In the genomic region with DNA sequence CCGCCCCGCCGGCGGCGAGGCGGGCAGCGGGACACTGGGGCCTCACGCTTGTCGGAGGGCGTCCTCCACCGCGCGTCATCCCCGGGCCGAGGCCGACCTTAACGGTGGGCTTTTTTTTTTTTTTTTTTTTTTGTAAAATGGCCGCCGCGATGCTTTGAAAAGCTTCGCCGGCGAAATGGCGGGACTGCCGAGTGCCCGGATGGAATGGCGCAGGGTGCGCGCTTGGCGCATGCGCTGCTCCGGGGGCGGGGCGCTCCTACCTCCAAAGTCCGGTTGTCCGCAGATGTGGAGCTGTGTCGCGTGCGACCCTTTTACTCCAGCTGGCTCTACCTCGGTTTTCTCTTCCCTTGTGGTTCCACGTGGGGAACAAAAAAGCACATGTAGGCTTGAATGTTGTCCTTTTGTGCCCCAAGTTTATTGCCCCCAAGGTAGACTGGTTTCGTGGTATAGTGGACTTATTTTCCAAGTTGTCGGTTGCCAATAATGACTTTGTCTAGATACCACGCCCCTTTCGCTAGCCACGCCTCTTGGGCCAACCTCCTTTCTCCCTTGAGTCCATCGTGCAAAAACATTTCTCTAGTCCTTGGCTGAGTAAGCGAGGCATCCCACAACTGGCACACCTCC, we compare ENCODE assay signal across 8 mouse cellular contexts. TPM values are rescaled to one million over a fixed set of nuclear protein-coding genes. Genes with fewer than 3 reads are reported as not detected.
DNase-seq lines count a peak whose midpoint lies in the region; ATAC-seq and TF ChIP-seq lines count a peak whose summit lies in the region.

No protein-coding gene starts in this region.

- WGBS in kidney, adult 2 months: under 1% methylated on average over 48 of the region's 48 CpGs
- WGBS in liver, adult 2 months: 0% methylated on average over 48 of the region's 48 CpGs

- peaks cover 4% of the 10 kb centered on the region; the same call in 1 of the 2 replicates for H3K36me3 ChIP-seq in kidney, adult 2 months (ENCODE audit: control insufficient read depth, insufficient read depth, low read length)
- peaks cover 6% of the 10 kb centered on the region for H3K36me3 ChIP-seq in liver, adult 2 months (ENCODE audit: control insufficient read depth, insufficient read depth, low read length)

- peak; percentile 3; the same call in 1 of the 2 replicates for ATAC-seq in monocyte, adult 5-6 weeks (replicated peaks; ENCODE audit: insufficient number of reproducible peaks, low FRiP score, low TSS enrichment, poor library complexity, severe bottlenecking)

- peak overlapping the region; percentile 92 for H3K9ac ChIP-seq in liver, adult 2 months (ENCODE audit: low read depth, low read length)

- H3K4me3 ChIP-seq in kidney, adult 2 months (ENCODE audit: insufficient read depth, low read depth, low read length): peak overlapping the region; percentile 81
- peak overlapping the region; percentile 78 for H3K4me3 ChIP-seq in liver, adult 2 months (ENCODE audit: insufficient read depth, low read depth, low read length)

- no peak for TF ChIP-seq POLR2A in kidney, adult 2 months (IDR thresholded peaks at IDR 0.05; ENCODE audit: low read depth, low read length)
- no peak for TF ChIP-seq POLR2A in liver, adult 2 months (IDR thresholded peaks at IDR 0.05; ENCODE audit: extremely low read depth, insufficient read depth, low read length)

- peaks cover 6% of the 10 kb centered on the region; the same call in 1 of the 2 replicates for H3K79me2 ChIP-seq in liver, adult 2 months (ENCODE audit: control insufficient read depth, insufficient read depth, low read length)

- no peaks in the 10 kb centered on the region for H3K27me3 ChIP-seq in kidney, adult 2 months (replicated peaks; ENCODE audit: control insufficient read depth, insufficient read depth, low read length)
- no peaks in the 10 kb centered on the region for H3K27me3 ChIP-seq in liver, adult 2 months (ENCODE audit: control insufficient read depth, insufficient read depth, low read length)

- TF ChIP-seq CTCF in kidney, adult 2 months (conservative IDR thresholded peaks at IDR 0.05; ENCODE audit: insufficient read depth, insufficient read length, low read depth, low read length): no peak
- no peak for TF ChIP-seq CTCF in liver, adult 2 months (IDR thresholded peaks at IDR 0.05; ENCODE audit: low read depth, low read length)

- DNase-seq in layer of hippocampus, adult 11-12 months (ENCODE audit: low spot score): peak; percentile 93
- no peak for DNase-seq in layer of hippocampus, adult 9-10 months (ENCODE audit: low spot score)
- DNase-seq in embryo, embryonic 9.5 days (ENCODE audit: extremely low spot score): peak; percentile 94
- DNase-seq in heart, adult 18-20 months: peak; percentile 94 to 96
- DNase-seq in kidney, adult 2 months: peak; percentile 97
- DNase-seq in liver, adult 2 months (ENCODE audit: extremely low read depth, low read depth, low spot score): peak; percentile 89
- peak; percentile 87 to 90 for DNase-seq in spleen, postnatal 36 days (ENCODE audit: low spot score in 2 of 2)

- H3K27ac ChIP-seq in kidney, adult 2 months (ENCODE audit: insufficient read depth, low read depth, low read length): peak overlapping the region; percentile 94
- H3K27ac ChIP-seq in liver, adult 2 months (replicated peaks; ENCODE audit: insufficient read depth, low read depth, low read length): peak overlapping the region; percentile 85

- peaks cover 4% of the 10 kb centered on the region for H3K4me1 ChIP-seq in kidney, adult 2 months (ENCODE audit: control insufficient read depth, insufficient read depth, low read length)
- peaks cover 5% of the 10 kb centered on the region for H3K4me1 ChIP-seq in liver, adult 2 months (ENCODE audit: control insufficient read depth, insufficient read depth, low read length)

RNA-seq across cellular contexts. Expression of gene Cirbp, which starts 2.4 kb away (rescaled TPM):
- 10 to 100 TPM; 46.3 to 54.9 TPM for total RNA-seq in heart, adult 18-20 months (2021)
- 86.7 and 87.8 TPM in 2 replicates for polyA plus RNA-seq in kidney, adult 2 months (2012; rRNA removed)
- 19.5 and 25.9 TPM in 2 replicates for total RNA-seq in liver, adult 2 months (2014; rRNA removed)
- polyA plus RNA-seq in liver, adult 2 months (2012; rRNA removed): 31.8 and 37.0 TPM in 2 replicates
- total RNA-seq in monocyte, adult 5-6 weeks (2017): 137 to 163 TPM (median 145 TPM) in 3 replicates

RNA-seq across cellular contexts. Expression of gene 1600002K03Rik, which starts 4.6 kb away (rescaled TPM):
- 1 to 10 TPM; 4.2 to 5.7 TPM for total RNA-seq in heart, adult 18-20 months (2021)
- polyA plus RNA-seq in kidney, adult 2 months (2012; rRNA removed): 7.9 and 11.2 TPM in 2 replicates
- total RNA-seq in liver, adult 2 months (2014; rRNA removed): 5.1 and 7.7 TPM in 2 replicates
- 10.0 and 10.4 TPM in 2 replicates for polyA plus RNA-seq in liver, adult 2 months (2012; rRNA removed)
- total RNA-seq in monocyte, adult 5-6 weeks (2017): 16.2 to 29.1 TPM (median 18.0 TPM) in 3 replicates

RNA-seq across cellular contexts. Expression of gene Efna2, which starts 11.1 kb away (rescaled TPM):
- 1 to 10 TPM in 1 of 2 experiments, under 1 TPM in 1; 0.98 to 1.3 TPM for total RNA-seq in heart, adult 18-20 months (2021)
- 1.5 TPM in 2 replicates for polyA plus RNA-seq in kidney, adult 2 months (2012; rRNA removed)
- under 0.01 and 0.07 TPM in 2 replicates for total RNA-seq in liver, adult 2 months (2014; rRNA removed)
- polyA plus RNA-seq in liver, adult 2 months (2012; rRNA removed): 0.26 TPM in 2 replicates
- 1.0 TPM in 1 of 3 replicates, not detected in the others for total RNA-seq in monocyte, adult 5-6 weeks (2017)

RNA-seq across cellular contexts. Expression of gene Midn, which starts 20.1 kb away (rescaled TPM):
- 100 to 1,000 TPM; 117 to 125 TPM for total RNA-seq in heart, adult 18-20 months (2021)
- polyA plus RNA-seq in kidney, adult 2 months (2012; rRNA removed): 65.6 and 67.0 TPM in 2 replicates
- total RNA-seq in liver, adult 2 months (2014; rRNA removed): 6.9 and 11.6 TPM in 2 replicates
- polyA plus RNA-seq in liver, adult 2 months (2012; rRNA removed): 27.4 and 38.8 TPM in 2 replicates
- 27.3 to 65.5 TPM (median 29.9 TPM) in 3 replicates for total RNA-seq in monocyte, adult 5-6 weeks (2017)

RNA-seq across cellular contexts. Expression of gene Cbarp, which starts 27.5 kb away (rescaled TPM):
- total RNA-seq in heart, adult 18-20 months (2021): 1 to 10 TPM; 2.7 to 3.1 TPM
- polyA plus RNA-seq in kidney, adult 2 months (2012; rRNA removed): 8.1 and 8.7 TPM in 2 replicates
- total RNA-seq in liver, adult 2 months (2014; rRNA removed): 0.47 and 0.55 TPM in 2 replicates
- polyA plus RNA-seq in liver, adult 2 months (2012; rRNA removed): 1.2 TPM in 2 replicates
- total RNA-seq in monocyte, adult 5-6 weeks (2017): 0.29 to 5.8 TPM (median 4.1 TPM) in 3 replicates
